Mouse (Mus musculus) thymus, postnatal 36 days (tissue): ENCODE data around the gene Mrgpra2b.
"Not testable (repeated sequence)": the region's sequence is repeated elsewhere in the genome, so short reads cannot be mapped to it uniquely, and the experiment has no call there.

ENCODE experiments used
- DNase-seq, 2 experiments: peaks; one replicate each; pipeline ENCODE4 v3.0.0; 2022; ENCODE audit warnings: mixed read lengths in 2 of 2

Mrgpra2b gene

DNA sequence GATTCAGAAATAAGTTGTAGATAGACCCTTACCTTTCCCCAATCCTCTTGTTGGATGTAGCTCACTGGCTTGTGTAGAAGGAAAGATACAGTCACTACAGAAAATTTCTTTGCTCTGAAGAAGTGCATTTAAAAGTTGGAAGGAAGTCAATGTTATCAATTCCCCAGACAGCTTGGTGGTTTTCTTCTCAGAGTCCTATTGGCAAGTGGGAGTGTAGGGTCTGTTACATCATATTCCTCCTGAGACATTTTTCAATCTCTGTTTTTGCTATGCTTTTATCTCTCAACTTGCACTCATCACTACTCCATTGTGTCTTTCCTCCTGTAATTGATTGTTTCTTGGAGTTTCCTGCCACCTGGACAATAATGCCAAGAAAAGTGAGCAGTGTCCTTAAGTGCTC, at the start of gene Mrgpra2b:
Gene Mrgpra2b (minus strand): TSS at position 101 of the 400 bp plus-strand sequence.
- no peak for DNase-seq

DNA sequence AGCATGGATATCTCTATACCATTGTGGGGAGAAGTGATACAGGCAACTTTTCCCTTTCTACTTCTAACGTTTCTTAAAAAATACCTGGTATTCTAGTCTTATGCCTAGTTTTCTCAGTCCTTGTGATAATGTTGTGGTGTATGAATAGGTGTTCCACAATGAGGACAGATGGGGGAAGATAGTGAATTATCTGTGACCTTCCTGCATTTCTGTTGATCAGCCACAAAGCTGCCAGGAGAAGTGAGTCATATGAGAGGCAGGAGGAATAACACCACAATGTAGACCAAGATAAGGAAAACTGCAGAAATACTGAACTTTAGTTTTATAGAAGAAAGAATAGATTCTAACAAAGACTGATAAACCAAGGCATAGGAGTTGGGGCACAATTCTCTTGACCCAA, 12.3 kb downstream of the Mrgpra2b start:
- DNase-seq = no peak

DNA sequence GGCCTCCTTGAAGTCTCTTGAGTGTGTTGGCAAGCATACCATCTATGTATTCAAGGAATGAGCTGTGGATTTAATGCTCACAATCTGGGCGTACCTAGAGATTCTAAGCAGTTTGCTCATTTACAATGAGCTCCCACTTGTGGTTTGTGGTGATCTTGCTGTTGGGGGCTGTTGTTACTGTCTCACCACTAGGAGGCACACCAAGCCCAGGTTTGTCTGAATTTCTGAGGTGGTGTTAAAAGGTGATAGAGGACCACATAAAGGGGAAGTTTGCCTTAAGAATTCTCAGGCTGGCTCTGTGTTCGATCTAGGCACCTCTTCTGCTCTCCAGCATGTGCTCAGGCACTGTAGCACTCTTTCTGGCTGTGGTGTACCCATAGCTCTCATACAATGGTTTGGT, 13.6 kb downstream of the Mrgpra2b start:
- DNase-seq = peak; percentile 1 to 3

DNA sequence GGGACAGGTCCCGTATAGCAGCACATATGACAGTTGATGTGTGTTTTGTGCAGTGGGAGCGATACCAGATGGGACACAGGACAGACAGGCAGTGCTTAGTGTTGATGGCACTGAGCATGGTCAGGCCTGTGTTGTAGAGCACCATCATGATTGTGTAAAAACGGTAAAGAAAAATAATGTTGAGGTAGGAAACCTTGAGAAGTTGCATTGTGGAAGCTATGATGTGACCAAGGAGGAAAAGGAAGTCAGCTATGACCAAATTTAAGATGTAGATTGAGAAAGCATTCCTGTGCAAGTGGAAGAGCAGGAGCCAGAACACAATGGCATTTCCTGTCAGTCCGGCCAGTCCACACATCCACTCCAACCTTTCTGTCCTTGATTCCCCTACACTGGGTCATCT, 25.7 kb downstream of the Mrgpra2b start:
- DNase-seq = no peak

DNA sequence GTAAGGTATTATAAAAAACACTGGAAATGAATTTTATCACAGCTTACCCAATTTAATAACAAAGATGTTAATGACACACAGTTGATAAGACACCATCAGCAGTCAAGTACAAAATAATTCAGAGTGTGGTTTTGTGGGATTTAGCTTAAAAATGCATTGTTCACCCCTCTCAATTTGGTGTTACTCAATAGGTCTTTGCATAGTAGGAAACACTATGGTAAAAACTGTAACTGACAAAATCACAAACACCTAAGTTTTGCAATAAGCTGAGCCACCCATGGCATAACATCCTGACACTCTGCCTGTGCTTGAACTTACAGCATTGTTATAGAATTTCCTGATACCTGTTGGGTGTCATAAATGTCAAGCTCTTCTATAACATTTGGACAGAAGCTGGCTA, 37.4 kb downstream of the Mrgpra2b start:
- not testable (repeated sequence) for DNase-seq

DNA sequence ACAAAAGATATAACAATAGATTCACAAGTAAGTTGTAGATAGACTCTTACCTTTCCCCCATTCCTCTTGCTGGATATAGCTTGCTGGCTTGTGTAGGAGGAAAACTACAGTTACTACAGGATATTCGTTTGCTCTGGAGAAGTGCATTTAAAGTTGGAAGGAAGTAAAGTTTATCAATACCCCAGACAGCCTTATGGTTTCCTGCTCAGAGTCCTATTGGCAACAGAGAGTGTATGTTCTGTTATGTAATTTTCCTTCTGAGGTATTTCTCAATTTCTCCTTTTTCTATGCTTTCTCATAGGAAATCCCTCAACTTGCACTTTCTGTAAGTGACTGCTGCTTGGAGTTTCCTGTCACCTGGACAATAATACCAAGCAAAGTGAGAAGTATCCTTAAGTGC, 39.2 kb downstream of the Mrgpra2b start:
- DNase-seq = not testable (repeated sequence)

DNA sequence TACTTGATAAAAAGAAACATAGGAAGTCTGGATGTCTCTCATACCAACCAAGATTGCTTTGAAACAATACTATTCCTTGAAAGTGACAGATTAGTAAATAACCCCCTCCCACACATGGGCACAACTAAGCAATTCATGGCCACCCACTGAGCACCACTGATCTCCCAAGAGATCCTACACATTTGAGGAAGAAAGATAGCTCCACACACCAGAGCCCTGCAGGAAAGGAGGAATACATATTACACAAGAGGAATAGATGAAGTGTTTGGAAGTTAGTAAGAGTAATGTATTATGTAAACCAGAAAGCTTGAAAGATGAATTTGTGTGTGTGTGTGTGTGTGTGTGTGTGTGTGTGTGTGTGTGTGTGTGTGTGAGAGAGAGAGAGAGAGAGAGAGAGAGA, 45.5 kb downstream of the Mrgpra2b start:
- not testable (repeated sequence) for DNase-seq

DNA sequence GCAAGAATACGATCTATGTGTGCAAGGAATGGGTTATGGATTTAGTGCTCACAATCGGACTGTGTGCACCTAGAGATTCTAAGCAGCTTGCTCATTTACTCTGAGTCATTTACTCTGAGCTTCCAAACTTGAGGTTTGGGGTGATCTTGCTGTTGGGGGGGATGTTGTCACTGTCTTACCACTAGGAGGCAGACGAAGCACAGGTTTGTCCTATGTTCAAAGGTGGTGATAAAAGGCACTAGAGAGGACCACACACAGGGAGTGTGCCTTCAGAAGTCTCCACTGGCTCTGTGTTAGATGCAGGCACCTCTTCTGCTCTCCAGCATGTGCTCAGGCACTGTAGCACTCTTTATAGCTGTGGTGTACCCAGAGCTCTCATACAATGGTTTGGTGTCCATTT, 54.8 kb downstream of the Mrgpra2b start:
- DNase-seq = not testable (repeated sequence)

DNA sequence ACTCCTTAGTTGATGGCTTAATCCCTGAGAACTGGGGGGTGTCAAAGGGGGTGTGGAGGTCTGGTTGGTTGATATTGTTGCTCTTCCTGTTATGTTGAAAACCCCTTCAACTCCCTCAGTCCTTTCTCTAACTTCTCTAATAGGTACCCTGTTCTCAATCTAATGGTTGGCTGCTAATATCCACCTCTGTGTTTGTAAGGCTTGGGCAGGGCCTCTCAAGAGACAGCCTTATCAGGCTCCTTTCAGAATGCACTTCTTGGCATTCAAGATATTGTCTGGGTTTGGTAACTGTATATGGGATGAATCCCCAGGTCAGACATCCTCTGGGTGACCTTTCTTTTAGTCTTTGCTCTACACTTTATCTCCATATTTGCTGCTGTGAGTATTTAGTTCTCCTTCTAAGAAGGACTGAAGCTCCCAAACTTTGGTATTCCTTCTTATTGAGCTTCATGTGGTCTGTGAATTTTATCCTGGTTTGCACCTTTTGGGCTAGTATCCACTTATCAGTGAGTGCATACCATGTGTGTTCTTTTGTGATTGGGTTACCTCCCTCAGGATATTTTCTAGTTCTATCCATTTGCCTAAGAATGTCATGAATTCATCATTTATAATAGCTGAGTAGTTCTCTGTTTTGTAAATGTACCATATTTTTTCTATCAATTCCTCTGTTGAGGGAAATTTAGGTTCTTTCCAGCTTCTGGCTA, 63.2 kb downstream of the Mrgpra2b start:
- DNase-seq = not testable (repeated sequence)

DNA sequence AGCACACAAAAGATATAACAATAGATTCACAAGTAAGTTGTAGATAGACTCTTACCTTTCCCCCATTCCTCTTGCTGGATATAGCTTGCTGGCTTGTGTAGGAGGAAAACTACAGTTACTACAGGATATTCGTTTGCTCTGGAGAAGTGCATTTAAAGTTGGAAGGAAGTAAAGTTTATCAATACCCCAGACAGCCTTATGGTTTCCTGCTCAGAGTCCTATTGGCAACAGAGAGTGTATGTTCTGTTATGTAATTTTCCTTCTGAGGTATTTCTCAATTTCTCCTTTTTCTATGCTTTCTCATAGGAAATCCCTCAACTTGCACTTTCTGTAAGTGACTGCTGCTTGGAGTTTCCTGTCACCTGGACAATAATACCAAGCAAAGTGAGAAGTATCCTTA, 76.6 kb downstream of the Mrgpra2b start, which contains the start of gene Mrgpra2a:
Gene Mrgpra2a (minus strand): TSS at position 125 of the 400 bp plus-strand sequence.
- DNase-seq = not testable (repeated sequence)

DNA sequence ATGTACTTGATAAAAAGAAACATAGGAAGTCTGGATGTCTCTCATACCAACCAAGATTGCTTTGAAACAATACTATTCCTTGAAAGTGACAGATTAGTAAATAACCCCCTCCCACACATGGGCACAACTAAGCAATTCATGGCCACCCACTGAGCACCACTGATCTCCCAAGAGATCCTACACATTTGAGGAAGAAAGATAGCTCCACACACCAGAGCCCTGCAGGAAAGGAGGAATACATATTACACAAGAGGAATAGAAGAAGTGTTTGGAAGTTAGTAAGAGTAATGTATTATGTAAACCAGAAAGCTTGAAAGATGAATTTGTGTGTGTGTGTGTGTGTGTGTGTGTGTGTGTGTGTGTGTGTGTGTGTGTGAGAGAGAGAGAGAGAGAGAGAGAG, 82.9 kb downstream of the Mrgpra2b start:
- DNase-seq = not testable (repeated sequence)

DNA sequence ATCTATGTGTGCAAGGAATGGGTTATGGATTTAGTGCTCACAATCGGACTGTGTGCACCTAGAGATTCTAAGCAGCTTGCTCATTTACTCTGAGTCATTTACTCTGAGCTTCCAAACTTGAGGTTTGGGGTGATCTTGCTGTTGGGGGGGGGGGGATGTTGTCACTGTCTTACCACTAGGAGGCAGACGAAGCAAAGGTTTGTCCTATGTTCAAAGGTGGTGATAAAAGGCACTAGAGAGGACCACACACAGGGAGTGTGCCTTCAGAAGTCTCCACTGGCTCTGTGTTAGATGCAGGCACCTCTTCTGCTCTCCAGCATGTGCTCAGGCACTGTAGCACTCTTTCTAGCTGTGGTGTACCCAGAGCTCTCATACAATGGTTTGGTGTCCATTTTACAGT, 92.2 kb downstream of the Mrgpra2b start:
- not testable (repeated sequence) for DNase-seq

DNA sequence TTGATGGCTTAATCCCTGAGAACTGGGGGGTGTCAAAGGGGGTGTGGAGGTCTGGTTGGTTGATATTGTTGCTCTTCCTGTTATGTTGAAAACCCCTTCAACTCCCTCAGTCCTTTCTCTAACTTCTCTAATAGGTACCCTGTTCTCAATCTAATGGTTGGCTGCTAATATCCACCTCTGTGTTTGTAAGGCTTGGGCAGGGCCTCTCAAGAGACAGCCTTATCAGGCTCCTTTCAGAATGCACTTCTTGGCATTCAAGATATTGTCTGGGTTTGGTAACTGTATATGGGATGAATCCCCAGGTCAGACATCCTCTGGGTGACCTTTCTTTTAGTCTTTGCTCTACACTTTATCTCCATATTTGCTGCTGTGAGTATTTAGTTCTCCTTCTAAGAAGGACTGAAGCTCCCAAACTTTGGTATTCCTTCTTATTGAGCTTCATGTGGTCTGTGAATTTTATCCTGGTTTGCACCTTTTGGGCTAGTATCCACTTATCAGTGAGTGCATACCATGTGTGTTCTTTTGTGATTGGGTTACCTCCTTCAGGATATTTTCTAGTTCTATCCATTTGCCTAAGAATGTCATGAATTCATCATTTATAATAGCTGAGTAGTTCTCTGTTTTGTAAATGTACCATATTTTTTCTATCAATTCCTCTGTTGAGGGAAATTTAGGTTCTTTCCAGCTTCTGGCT, 100.7 kb downstream of the Mrgpra2b start:
- not testable (repeated sequence) for DNase-seq
